Mouse (Mus musculus) E14TG2a.4 (cell line): ENCODE measurements around the gene Hoxb4.

ENCODE experiments used
- CTCF ChIP-seq: conservative IDR thresholded peaks from 2 replicates; pipeline ENCODE4 v1.5.1; 2014; ENCODE audit warnings: low read length
- NANOG ChIP-seq: IDR thresholded peaks from 2 replicates; pipeline ENCODE4 v1.6.1; 2014; ENCODE audit warnings: borderline replicate concordance, low read length, mixed read lengths
- POU5F1 ChIP-seq: IDR thresholded peaks from 2 replicates; pipeline ENCODE4 v1.6.1; 2014; ENCODE audit warnings: low read length, borderline replicate concordance

DNA sequence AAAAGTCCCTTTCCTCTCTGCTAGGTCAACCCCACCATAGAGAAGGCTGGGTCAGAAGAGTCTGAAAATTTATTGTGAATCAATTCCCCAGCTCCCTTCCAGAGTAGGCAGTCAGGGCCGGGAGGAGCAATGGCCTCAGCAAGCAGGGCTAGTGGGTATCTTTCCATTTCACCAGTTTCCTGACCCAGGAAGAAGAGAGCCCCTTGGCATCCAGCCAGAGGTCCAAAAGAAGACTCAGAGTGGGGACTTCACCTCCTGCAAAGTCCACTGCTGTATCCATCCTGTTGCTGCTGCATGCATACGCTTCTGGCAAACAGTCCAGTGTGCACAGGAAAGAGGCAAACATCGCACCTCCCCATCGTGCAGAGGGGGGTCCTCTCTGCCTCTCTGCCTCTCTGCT lies 42.2 kb upstream of the Hoxb4 start:
- TF ChIP-seq CTCF (no peak), POU5F1 (no peak), NANOG (no peak)
